Mouse (Mus musculus): ENCODE measurements around the gene Slc9b1. TPM values are rescaled to one million over a fixed set of nuclear protein-coding genes. Genes with fewer than 3 reads are reported as not detected.
A peak's percentile ranks its signal among the peaks of the same experiment; 100 is the strongest.

Gene Slc9b1
- polyA plus RNA-seq, 1 experiment from 2014 or later: 0.17 TPM

DNA sequence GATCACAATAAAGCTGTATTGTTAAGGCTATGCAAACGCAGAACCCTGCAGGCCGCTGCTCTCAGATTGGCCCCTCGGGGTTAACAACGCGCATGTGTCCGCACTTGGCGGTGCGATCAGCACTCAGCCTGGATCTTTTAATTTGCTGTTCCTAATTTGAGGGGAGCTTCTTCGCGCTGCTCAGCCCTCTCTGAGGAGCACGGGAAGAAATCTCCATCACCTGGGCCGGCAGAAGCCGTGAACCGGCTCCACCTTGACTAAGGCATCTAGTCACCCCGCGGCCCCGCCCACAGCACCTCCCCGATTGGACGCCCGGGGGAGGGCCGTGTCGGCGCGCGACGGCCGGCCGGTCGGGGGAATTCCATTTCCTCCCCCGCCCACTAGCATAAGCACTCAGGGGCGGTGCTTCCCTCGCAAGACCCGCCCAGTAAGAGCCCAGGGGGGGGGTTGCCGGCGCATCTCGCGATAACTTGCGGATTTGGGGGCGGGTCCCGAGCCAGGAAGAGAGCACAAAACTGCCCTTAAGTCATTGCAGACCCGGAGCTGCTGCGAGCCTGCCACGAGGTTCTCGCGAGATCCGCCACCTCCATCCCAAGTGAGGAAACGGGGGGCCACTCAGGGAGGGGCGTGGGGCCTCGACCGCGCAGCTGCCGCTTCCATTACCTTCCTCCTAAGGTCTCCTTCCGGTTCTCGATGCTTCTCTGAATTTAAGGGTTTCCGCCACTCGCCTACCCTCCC, 90.1 kb downstream of the Slc9b1 start, which contains the start of gene Ube2d3:
Gene Ube2d3 (plus strand): TSS at position 392 of the 738 bp plus-strand sequence.
- Histone ChIP-seq H3K27ac (ENCODE audit: low read depth, low read length) (peak within 1 kb of the TSS; percentile 100), H3K9ac (ENCODE audit: low read length) (peak within 1 kb of the TSS; percentile 97), H3K27me3 (ENCODE audit: control insufficient read depth, insufficient read depth, low read length) (no peaks in the 10 kb centered on the region), H3K4me1 (ENCODE audit: control insufficient read depth, insufficient read depth, low read length) (peaks cover 10% of the 10 kb centered on the region; the same call in 1 of the 2 replicates), H3K36me3 (ENCODE audit: control insufficient read depth, insufficient read depth, low read length) (no peaks in the 10 kb centered on the region), H3K4me3 (ENCODE audit: low read depth, low read length) (peak within 1 kb of the TSS; percentile 66), H3K4me2 (ENCODE audit: low read depth) (peak within 1 kb of the TSS; percentile 92), H3K9me3 (ENCODE audit: control insufficient read depth, low read length) (no peaks in the 10 kb centered on the region)
- peak; percentile 99 for DNase-seq (ENCODE audit: low spot score)
- peak; percentile 93 for ATAC-seq (ENCODE audit: insufficient read depth, low FRiP score, low TSS enrichment)
- WGBS: under 1% methylated on average over 55 of the region's 56 CpGs

DNA sequence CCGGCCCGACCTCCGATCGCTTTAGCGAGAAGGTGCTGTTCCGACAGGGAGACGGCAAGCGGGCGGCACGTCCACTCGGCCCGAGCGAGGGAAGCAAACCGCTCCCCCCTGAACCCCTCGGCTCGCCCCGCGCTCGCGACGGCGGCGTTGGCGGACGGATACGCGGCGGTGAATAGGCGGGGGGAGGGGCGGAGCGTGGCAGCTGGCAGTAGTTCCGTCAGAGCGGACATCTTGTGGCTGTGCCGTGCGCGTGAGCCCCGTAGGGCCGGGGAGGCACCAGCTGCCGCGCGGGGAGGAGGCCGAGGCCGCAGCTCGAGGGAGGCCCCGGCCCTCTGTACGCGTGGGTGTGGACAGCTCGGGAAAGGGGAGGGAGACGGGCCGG, 90.7 kb downstream of the Slc9b1 start:
- Histone ChIP-seq H3K9me3 (ENCODE audit: control insufficient read depth, low read length) (no peaks in the 10 kb centered on the region), H3K27ac (ENCODE audit: low read depth, low read length) (peak overlapping the region; percentile 100), H3K9ac (ENCODE audit: low read length) (peak overlapping the region; percentile 97), H3K27me3 (ENCODE audit: control insufficient read depth, insufficient read depth, low read length) (no peaks in the 10 kb centered on the region), H3K4me2 (ENCODE audit: low read depth) (peak overlapping the region; percentile 92), H3K4me3 (ENCODE audit: low read depth, low read length) (peak overlapping the region; percentile 66), H3K4me1 (ENCODE audit: control insufficient read depth, insufficient read depth, low read length) (peaks cover 10% of the 10 kb centered on the region; the same call in 1 of the 2 replicates), H3K36me3 (ENCODE audit: control insufficient read depth, insufficient read depth, low read length) (no peaks in the 10 kb centered on the region)
- DNase-seq (ENCODE audit: low spot score) (peak; percentile 95), ATAC-seq (ENCODE audit: insufficient read depth, low FRiP score, low TSS enrichment) (peak; percentile 78)
- WGBS: 0% methylated on average over 18 of the region's 50 CpGs

DNA sequence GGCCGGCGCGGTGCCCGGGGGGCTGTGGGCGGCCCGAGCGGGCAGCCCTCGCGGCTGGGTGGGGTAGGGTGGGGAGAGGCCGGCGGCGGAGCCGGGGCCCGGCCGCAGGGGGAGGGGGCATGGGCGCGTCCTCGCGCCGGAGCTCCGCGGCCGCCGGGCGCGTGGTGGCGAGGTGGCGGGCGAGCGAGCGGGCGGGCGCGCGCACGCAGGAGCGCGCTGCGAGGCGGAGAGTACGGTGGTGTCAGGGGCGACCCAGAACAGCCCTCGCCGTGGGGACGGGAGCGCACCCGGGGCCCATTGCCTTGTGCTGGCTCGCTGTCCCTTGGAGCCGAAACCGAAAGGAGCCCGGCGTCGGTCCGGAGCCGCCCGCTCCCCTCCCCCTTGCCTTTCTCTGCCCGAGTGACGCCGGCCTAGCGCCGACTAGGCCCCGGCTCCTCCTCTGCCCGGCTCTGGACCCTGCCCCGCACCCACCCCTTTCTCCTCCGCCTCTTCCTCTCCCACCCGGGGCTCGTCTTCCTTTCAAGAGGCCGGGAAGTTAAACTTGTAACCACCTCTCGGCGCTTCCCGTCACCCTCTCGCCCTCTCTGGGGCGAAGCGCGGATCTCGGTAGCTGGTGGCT, 91.2 kb downstream of the Slc9b1 start:
- WGBS: 0% methylated on average over 47 of the region's 76 CpGs

DNA sequence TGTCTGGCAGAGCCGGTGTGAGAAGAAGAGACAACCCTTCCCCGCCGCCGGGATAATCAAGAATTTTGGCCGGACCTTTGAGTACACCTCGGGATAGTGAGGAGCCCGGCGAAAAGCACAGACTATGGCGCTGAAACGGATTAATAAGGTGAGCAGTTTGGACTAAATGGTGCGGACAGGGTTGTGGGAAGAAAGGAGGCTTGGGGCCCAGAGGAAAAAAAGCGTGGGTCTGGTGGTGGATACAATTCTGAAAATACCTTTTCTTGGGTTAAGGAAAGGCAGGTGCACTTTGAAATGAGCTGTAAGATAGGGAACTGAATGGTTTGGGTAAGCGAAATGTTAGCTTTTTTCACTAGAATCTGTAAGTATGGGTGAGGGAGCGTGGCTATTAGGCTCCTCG, 91.8 kb downstream of the Slc9b1 start:
- Histone ChIP-seq H3K4me2 (ENCODE audit: low read depth) (peak overlapping the region; percentile 92), H3K27me3 (ENCODE audit: control insufficient read depth, insufficient read depth, low read length) (no peaks in the 10 kb centered on the region), H3K4me3 (ENCODE audit: low read depth, low read length) (peak overlapping the region; percentile 66), H3K27ac (ENCODE audit: low read depth, low read length) (peak overlapping the region; percentile 100), H3K9ac (ENCODE audit: low read length) (peak overlapping the region; percentile 97), H3K4me1 (ENCODE audit: control insufficient read depth, insufficient read depth, low read length) (peaks cover 10% of the 10 kb centered on the region; the same call in 1 of the 2 replicates), H3K9me3 (ENCODE audit: control insufficient read depth, low read length) (no peaks in the 10 kb centered on the region), H3K36me3 (ENCODE audit: control insufficient read depth, insufficient read depth, low read length) (no peaks in the 10 kb centered on the region)
- no peak for DNase-seq (ENCODE audit: low spot score)
- 3% methylated on average over 15 of the region's 15 CpGs for WGBS
- ATAC-seq (ENCODE audit: insufficient read depth, low FRiP score, low TSS enrichment): no peak

More for the DNA sequence above, 91.2 kb downstream of the Slc9b1 start:
- Histone ChIP-seq H3K27ac (ENCODE audit: low read depth, low read length) (peak overlapping the region; percentile 100), H3K36me3 (ENCODE audit: control insufficient read depth, insufficient read depth, low read length) (no peaks in the 10 kb centered on the region), H3K9me3 (ENCODE audit: control insufficient read depth, low read length) (no peaks in the 10 kb centered on the region), H3K27me3 (ENCODE audit: control insufficient read depth, insufficient read depth, low read length) (no peaks in the 10 kb centered on the region), H3K4me1 (ENCODE audit: control insufficient read depth, insufficient read depth, low read length) (peaks cover 10% of the 10 kb centered on the region; the same call in 1 of the 2 replicates), H3K4me3 (ENCODE audit: low read depth, low read length) (peak overlapping the region; percentile 66), H3K4me2 (ENCODE audit: low read depth) (peak overlapping the region; percentile 92), H3K9ac (ENCODE audit: low read length) (peak overlapping the region; percentile 97)
- peak; percentile 63 for ATAC-seq (ENCODE audit: insufficient read depth, low FRiP score, low TSS enrichment)
- DNase-seq (ENCODE audit: low spot score): peak; percentile 86

DNA sequence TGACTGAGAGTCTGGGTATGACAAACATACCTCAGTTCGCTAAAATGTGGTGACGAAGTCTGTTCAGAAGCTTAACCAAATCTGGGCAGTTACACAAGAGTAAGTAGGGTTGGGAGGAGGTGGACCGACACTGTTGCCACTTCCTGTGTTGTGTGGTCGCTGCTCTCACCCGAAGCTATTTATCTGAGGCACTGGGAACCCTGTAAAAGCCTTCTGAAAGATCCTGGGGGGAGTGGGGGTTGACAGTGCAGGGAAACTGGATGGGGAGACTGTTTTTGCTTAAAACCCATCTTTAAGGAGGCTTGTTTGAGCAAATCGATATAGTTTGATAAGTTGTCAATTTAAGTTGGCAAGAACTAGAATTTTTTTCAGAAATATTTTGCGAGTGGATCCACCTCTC, 92.4 kb downstream of the Slc9b1 start:
- peak overlapping the region; percentile 97 for H3K9ac ChIP-seq (ENCODE audit: low read length)
- 36% methylated on average over 7 of the region's 7 CpGs for WGBS
- ATAC-seq (ENCODE audit: insufficient read depth, low FRiP score, low TSS enrichment) (no peak), DNase-seq (ENCODE audit: low spot score) (peak; percentile 16)
- no peaks in the 10 kb centered on the region for H3K27me3 ChIP-seq (ENCODE audit: control insufficient read depth, insufficient read depth, low read length)
- H3K27ac ChIP-seq (ENCODE audit: low read depth, low read length): no peak overlapping the region
- H3K36me3 ChIP-seq (ENCODE audit: control insufficient read depth, insufficient read depth, low read length): no peaks in the 10 kb centered on the region
- no peaks in the 10 kb centered on the region for H3K9me3 ChIP-seq (ENCODE audit: control insufficient read depth, low read length)
- H3K4me1 ChIP-seq (ENCODE audit: control insufficient read depth, insufficient read depth, low read length): peaks cover 10% of the 10 kb centered on the region; the same call in 1 of the 2 replicates
- peak overlapping the region; percentile 92 for H3K4me2 ChIP-seq (ENCODE audit: low read depth)
- peak overlapping the region; percentile 66 for H3K4me3 ChIP-seq (ENCODE audit: low read depth, low read length)

DNA sequence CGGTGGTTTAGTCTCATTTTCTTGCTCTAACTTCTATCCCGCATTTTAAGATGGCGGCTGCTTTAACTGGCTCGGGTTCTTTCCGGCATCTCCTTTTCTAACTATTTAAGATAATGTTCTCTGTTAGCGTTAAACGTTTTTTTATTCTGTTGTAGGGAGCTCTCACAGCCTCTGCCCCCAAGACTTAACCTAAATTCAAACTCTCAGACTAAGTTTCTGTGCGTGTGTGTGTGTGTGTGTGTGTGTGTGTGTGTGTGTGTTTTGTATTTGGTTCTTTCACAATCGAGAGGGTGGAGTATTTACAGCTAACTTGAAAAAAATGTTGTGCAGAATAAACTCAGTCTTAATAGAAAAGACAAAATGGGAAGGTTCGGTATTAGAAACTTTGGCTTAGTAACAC, 92.8 kb downstream of the Slc9b1 start:
- WGBS: 71% methylated on average over 10 of the region's 10 CpGs
- no peak for ATAC-seq (ENCODE audit: insufficient read depth, low FRiP score, low TSS enrichment)

DNA sequence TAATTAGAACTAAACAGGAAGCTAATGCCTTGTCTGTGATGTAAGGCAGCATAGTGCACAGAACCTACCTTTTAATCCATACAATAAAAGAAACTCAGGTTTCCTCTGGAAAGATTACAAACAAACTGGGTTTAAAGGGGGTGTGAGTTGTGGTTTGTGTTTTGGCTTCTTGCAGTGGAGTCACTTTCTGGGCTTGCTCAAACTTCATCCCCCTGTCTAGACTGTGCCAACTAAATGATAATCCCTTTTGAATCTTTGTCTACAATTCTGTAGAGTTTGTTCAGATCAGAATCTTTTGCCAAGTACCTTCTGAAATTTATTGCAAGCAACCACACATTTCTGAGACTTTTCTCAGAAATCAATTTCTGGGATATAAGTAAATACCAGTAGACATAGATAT, 97.1 kb downstream of the Slc9b1 start:
- ATAC-seq (ENCODE audit: insufficient read depth, low FRiP score, low TSS enrichment) (no peak), DNase-seq (ENCODE audit: low spot score) (no peak)
- no peaks in the 10 kb centered on the region for H3K9me3 ChIP-seq (ENCODE audit: control insufficient read depth, low read length)
- H3K36me3 ChIP-seq (ENCODE audit: control insufficient read depth, insufficient read depth, low read length): no peaks in the 10 kb centered on the region
- no peak overlapping the region for H3K4me2 ChIP-seq (ENCODE audit: low read depth)
- no peak overlapping the region for H3K9ac ChIP-seq (ENCODE audit: low read length)
- H3K27me3 ChIP-seq (ENCODE audit: control insufficient read depth, insufficient read depth, low read length): no peaks in the 10 kb centered on the region
- peaks cover 6% of the 10 kb centered on the region; the same call in 1 of the 2 replicates for H3K4me1 ChIP-seq (ENCODE audit: control insufficient read depth, insufficient read depth, low read length)
- H3K4me3 ChIP-seq (ENCODE audit: low read depth, low read length): no peak overlapping the region
- no peak overlapping the region for H3K27ac ChIP-seq (ENCODE audit: low read depth, low read length)

More for the DNA sequence above, 92.8 kb downstream of the Slc9b1 start:
- Histone ChIP-seq H3K9me3 (ENCODE audit: control insufficient read depth, low read length) (no peaks in the 10 kb centered on the region), H3K4me1 (ENCODE audit: control insufficient read depth, insufficient read depth, low read length) (peaks cover 10% of the 10 kb centered on the region; the same call in 1 of the 2 replicates), H3K4me3 (ENCODE audit: low read depth, low read length) (peak overlapping the region; percentile 66), H3K27ac (ENCODE audit: low read depth, low read length) (no peak overlapping the region), H3K4me2 (ENCODE audit: low read depth) (peak overlapping the region; percentile 92), H3K9ac (ENCODE audit: low read length) (peak overlapping the region; percentile 97; the same call in 1 of the 2 replicates), H3K36me3 (ENCODE audit: control insufficient read depth, insufficient read depth, low read length) (no peaks in the 10 kb centered on the region), H3K27me3 (ENCODE audit: control insufficient read depth, insufficient read depth, low read length) (no peaks in the 10 kb centered on the region)
- no peak for DNase-seq (ENCODE audit: low spot score)

Data from neural tube, embryonic 11.5 days (tissue).